Mouse (Mus musculus): ENCODE results near the gene Hamp.
"Not testable (repeated sequence)": the region's sequence is repeated elsewhere in the genome, so short reads cannot be mapped to it uniquely, and the experiment has no call there.

The Hamp gene

DNA sequence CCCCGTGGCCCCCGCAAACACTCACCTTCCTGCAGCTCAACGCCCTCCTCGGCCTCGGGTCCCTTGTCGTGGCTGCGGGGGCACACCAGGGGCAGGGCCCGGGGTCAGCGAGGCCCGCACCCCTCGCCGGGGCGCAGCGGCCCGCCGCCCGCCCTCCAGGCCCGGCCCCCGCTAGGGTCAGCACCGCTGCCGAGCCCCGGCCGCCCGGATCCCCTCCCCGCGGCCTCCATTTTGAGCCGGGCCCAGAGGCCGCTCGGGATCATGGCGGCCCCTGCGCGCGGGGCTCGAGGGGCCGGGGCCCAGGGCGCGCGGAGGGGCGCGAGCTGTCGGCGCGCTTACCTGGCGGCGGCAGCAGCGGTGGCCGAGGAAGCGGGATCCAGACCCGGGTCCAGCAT is 12.5 kb upstream of the Hamp start:
- DNase-seq (ENCODE audit: low spot score in 2 of 2) = no peak

DNA sequence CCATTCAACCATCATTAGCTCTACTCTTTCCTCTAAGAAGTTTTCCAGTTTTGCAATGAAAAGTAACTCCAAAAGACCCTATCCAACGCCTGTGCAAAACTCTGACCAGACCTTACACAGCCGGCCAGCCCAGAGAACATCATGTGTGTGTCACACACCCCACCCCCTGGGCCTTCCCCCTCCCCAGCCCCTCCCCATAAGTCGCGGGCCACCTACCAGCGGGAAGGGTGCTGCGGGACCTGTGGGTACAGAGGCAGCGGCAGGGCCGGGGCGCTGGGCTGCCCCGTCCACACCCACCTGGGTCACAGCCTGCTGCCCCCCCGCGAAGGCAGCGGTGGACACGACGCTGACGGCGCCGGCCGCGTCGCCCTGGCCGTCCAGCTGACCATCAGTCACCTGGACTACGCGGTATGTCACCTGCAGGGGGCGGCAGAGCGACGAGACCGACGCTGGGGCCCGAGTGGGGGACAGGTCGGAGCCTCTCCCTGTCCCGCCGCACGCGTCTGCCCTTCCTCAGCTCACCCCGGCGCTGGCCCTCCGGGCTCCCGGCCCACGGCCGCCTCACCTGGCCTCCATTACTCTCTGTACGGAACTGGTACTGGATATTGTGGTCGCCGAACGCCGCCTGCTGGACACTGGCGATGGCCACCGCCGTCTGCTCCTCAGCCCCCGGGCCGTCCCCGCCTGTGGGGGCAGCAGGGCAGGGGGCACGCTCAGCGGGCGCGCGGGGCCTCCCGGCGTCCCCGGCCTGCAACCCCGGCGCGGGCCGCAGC is 11.9 kb upstream of the Hamp start:
- DNase-seq (ENCODE audit: low spot score in 2 of 2) = peak in 1 of 2 experiments; percentile 77

DNA sequence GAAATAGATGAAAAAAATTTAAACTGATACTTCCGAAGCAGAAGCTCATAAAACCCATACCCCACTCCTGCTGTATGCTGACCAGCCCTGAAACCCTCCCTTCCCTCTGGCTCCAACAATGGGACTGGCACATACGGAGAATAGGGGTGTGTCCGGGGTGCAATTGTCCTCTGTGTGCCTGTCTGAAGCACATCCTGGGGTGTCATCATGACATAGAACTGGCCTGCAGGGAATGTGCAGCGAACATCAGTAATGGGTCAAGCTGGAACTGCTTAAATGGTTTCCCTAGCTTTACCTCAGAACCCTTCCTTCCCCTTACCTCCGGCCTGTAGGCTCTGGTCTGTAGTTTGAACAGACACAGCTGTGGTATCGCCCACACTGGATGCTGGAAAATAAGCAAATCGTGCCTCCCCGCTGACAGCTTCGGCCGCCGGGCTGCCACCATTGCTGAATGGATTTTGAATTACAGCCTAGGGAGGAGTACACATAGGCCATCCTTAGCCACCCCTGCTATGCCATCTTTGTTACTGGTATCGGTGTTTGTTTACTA is 11.2 kb upstream of the Hamp start:
- DNase-seq (ENCODE audit: low spot score in 2 of 2) = no peak

DNA sequence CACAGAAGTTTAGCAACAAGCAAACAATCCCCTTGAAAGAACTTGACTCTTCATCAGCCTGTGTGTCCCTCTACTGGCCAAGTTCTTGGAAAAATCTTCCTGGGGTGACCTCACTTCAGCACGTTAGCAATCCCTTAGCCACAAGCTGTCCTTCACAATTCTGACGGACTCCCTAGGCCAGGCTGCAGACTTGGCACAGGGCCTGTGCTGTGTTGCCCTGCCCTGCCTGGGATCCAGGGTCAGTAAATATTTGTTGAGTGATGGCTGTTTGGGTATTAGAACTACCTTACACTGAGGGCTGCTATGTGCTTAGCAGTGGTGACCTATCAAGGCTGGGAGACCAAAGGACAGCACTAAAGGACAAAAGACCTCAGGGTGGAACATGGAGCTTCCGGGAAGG is 10.2 kb upstream of the Hamp start:
- no peak for DNase-seq (ENCODE audit: low spot score in 2 of 2)

DNA sequence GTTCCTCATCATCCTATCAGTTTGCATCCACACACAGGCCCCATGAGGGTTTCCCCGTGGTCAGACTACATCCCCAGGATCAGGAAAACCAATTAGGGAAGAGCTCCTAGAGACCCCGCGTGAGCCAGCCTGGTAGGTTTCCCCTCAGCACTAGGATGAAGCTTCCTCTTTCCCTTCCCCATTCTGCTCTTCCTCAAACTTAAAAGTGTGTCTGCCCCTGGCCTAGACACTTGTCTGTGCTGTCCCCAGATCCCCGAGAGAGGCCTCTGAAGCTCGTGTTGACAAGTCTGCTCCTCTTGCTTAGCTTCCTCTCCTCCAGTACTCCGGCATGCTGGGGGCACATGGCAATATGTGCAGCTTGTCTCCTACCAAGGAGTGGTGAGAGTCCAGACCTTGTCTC is 9.6 kb upstream of the Hamp start:
- no peak for DNase-seq (ENCODE audit: low spot score in 2 of 2)

DNA sequence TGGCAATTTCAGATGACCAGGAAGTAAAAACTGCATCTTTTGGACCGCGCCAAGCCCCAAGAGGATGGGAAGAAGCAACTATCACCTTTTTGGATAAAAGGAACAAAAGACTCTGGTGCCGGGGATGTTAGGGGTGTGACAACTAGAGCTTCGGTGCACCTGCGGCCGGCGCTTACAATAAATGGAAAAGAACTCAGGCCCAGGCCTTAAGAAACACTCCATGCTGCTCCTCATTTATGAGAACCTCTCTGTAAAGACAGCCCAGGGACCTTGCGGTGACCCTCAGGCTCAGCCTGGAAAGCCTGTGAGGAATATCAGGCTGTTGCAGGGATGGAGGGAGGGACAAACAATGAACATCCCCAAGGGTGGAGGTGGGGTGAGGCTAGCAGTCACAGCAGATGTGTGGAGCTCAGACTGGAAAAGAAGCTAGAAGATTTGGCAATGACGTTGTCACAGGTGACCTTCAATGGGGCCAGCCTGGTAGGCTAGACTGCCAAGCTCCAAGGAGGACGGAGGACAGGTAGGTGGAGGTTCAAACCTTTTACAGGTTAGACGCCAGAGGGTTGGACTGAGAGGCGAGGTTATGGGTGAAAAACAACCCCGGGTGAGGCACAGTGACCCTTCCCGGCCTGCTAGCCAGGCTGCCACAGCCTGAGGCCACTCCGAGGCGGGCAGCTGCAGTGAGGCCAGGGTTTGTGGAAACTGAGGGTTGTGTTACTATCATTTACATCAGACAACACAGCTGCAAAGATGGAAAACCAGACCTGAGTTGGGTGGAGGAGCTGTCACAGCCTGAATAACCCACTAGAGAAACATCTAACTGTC is 8.8 kb upstream of the Hamp start:
- no peak for DNase-seq (ENCODE audit: low spot score in 2 of 2)

DNA sequence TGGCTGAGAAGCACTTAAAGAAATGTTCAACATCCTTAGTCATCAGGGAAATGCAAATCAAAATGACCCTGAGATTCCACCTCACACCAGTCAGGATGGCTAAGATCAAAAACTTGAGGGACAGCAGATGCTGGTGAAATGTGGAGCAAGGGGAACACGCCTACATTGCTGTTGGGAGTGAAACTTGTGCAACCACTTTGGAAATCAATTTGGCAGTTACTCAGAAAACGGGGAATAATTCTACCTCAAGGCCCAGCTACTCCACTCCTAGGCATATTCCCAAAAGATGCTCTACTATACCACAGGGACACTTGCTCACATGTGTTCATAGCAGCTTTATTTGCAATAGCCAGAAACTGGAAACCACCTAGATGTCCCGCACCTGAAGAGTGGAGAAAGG is 6.1 kb upstream of the Hamp start:
- not testable (repeated sequence) for DNase-seq (ENCODE audit: low spot score in 2 of 2)

DNA sequence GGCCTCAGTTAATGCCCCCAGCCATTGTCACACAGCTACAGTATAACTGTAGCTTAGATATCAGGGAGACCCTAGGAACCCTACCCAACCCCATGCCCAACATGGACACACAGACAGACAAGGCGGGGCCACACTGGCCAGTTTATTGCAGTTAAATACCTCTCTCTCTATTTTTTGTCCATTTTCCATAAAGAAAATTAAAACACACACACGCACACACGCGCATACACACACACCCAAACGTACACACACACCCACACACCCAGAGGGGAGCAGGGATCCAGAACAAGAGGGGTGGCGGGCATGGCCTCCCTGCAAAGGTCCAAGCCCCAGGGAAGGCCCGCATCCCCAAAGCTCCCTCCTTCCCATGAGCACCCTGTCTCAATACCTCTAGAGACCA is 2.0 kb upstream of the Hamp start:
- no peak for DNase-seq (ENCODE audit: low spot score in 2 of 2)

DNA sequence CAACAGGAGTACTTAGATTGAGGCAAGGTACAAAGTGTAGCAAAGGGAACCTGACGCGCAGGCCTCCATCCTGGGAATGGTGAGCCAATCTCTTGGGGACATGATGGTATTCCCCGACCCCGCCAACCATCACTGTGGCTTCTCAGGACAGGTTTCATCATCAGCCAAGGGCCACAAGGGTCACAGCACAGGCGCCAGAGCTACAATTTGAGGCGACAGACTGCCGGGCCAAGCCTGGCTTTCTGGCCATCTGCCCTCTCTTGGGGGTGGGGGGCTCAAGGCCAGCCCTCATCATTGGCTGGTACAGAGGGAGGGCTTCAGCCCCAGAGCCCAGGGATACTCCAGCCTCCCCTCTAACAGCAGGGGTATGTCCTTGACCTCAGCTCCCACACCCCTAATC is 1.6 kb upstream of the Hamp start:
- DNase-seq (ENCODE audit: low spot score in 2 of 2) = not testable (repeated sequence)

DNA sequence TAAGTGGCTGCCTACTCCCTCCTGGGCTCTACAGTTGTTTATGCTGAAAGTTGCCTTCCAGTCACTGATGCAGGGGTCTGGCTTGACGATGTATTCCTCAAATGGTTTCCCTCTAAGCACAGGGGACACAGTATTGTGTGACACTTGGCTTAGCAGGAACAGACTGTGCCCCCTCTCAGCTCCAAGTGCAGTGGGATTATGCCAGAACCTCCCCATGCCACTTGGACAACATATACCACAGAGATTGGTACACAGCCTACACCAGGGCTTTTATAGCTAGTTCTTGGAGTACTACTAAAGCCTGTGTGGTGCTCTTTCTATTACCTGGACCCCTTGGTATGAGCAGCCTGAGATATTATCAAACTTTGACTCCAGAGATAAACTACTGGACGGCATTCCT is 874 bp upstream of the Hamp start:
- DNase-seq (ENCODE audit: low spot score in 2 of 2) = not testable (repeated sequence)

DNA sequence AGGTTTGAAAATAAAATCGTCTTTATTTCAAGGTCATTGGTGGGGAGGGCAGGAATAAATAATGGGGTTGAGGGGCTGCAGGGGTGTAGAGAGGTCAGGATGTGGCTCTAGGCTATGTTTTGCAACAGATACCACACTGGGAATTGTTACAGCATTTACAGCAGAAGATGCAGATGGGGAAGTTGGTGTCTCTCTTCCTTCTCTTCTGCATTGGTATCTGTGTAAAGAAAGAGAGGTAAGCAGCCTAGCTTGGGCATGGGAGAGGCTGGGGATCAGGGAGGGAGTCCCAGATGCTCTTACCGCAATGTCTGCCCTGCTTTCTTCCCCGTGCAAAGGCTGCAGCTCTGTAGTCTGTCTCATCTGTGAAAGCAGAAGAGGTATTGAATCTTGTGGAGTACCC is 1.5 kb downstream of the Hamp start:
- not testable (repeated sequence) for DNase-seq (ENCODE audit: low spot score in 2 of 2)

DNA sequence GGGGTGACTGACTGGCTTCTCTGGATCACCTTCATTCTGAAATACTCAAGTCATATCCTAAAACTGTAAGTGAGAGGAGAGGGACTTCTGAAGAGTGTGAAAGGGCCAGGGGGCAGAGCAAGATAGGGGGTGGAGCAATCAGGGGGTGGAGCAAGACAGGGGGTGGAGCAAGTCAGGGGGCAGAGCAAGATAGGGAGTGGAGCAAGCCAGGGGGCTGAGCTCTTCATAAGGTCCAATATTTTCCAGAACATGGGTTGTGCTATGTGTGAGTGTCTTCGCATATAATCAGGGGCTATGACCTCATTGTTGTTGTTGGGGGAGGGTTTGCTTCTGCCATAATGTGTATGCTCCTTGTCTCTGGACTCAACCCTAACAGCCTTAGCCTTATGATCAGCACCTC is 3.8 kb downstream of the Hamp start:
- DNase-seq (ENCODE audit: low spot score in 2 of 2) = not testable (repeated sequence)

DNA sequence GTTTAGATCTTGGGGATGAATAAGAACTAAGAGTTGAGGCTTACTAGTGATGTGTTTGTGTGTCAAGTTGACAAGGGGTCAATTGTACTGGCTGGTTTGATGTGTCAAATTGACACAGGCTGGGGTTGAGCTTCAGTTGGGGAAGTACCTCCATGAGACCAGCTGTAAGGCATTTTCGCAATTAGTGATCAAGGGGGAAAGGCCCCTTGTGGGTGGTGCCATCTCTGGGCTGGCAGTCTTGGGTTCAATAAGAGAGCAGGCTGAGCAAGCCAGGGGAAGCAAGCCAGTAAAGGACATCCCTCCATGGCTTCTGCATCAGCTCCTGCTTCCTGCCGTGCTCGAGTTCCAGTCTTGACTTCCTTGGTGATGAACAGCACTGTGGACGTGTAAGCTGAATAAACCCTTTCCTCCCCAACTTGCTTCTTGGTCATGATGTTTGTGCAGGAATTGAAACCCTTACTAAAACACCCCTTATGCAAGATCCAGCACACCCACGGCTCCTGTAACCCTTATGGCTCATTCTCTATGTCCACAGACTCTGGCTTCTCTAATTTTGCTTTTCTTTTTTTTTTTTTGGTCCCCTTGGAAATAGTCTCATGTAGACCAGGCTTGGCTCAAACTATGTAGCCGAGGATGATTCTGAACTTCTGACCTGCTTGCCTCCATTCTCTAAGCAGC is 8.3 kb downstream of the Hamp start:
- DNase-seq (ENCODE audit: low spot score in 2 of 2) = not testable (repeated sequence)

DNA sequence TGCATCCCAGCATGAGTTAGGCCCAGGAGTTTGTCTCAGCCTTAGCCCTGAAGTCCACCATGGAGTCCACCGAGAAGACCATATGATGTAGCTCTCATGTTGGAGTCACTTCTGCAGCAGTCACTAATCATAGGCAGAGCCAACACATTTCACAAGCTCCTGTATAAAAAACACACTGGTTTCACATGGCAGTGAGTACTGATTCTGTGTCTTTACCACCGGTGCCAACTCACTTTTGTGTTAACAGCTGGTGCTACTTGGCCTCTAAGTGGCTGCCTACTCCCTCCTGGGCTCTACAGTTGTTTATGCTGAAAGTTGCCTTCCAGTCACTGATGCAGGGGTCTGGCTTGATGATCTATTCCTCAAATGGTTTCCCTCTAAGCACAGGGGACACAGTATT is 19.3 kb downstream of the Hamp start, which contains the start of gene Hamp2:
Gene Hamp2 (minus strand): TSS at position 101 of the 400 bp plus-strand sequence.
- DNase-seq (ENCODE audit: low spot score in 2 of 2) = not testable (repeated sequence)

DNA sequence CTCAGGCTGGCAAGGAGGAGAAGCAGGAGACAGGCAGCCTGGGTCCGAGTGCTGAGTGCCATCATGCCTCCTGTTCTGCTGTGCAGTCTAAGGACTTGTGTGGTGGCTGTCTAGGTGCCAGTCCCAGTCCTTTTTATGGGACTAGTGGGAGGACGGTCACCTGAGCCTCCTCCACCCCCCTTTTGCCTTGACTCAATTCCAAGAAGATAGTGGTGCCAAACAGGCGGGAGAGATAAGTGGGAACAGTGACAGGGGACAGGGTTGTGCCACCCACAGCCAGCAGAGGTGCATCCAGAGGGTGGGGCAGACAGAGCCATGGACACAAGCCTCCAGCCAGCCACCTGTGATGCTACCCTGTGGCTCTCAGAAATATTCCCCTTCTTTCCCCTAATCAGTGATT is 19.8 kb downstream of the Hamp start:
- DNase-seq (ENCODE audit: low spot score in 2 of 2) = no peak

DNA sequence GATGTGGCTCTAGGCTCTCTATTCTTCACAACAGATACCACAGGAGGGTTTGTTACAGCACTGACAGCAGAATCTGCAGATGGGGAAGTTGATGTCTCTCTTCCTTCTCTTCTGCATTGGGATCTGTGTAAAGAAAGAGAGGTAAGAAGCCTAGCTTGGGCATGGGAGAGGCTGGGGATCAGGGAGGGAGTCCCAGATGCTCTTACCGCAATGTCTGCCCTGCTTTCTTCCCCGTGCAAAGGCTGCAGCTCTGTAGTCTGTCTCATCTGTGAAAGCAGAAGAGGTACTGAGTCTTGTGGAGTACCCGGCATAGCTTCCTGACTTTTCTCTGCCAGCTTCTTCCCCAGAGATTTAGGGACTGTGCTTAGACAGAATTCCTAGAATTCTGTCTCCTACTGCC is 21.3 kb downstream of the Hamp start:
- DNase-seq (ENCODE audit: low spot score in 2 of 2) = not testable (repeated sequence)

DNA sequence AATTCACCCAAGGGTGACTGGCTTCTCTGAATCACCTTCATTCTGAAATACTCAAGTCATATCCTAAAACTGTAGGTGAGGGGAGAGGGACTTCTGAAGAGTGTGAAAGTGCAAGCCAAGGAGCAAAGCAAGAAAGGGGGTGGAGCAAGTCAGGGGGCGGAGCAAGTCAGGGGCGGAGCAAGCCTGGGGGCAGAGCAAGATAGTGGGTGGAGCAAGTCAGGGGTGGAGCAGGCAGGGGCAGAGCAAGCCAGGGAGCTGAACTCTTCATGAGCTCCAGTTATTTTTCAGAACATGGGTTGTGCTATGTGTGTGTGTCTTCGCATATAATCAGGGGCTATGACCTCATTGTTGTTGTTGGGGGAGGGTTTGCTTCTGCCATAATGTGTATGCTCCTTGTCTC is 23.6 kb downstream of the Hamp start:
- no peak for DNase-seq (ENCODE audit: low spot score in 2 of 2)

DNA sequence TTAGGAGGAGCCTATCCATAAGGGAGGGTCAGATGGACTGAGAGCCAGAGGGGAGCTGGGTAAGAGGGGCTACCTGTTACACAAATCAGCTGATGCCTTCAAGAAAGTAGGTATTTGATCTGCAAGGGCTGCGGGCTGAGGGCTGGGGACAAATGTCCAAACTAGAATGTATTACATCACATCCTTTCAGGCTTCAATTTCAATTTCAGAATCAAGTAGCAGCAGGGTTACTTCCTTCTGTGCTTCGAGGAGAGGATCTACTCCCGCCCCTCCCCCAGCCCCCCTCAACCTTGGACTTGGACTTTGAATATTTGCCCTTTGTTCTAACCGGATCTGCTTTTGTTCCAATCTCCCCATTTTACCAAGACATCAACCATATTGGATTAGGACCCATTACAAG is 26.6 kb downstream of the Hamp start:
- DNase-seq (ENCODE audit: low spot score in 2 of 2) = no peak

DNA sequence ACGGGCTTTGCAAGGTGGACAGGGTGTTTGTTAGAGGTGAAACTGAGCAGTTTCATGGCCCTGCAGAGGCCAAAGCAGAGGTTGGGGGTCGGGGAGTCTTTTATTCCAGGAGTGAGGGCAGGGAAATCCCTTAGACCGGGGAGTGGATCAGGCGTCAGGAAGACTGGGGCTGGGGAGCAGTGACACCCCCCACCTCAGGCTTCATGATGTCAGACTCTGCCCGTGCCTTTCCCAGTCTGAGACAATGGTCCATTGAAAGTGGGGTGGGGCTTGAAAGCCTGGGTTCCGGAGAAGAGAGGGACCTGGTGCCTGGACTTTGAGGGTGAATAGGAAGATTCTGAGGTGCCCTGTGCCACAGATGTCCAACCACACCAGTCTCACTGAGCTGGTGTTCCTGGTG is 27.1 kb downstream of the Hamp start:
- DNase-seq (ENCODE audit: low spot score in 2 of 2) = peak in 1 of 2 experiments; percentile 31

DNA sequence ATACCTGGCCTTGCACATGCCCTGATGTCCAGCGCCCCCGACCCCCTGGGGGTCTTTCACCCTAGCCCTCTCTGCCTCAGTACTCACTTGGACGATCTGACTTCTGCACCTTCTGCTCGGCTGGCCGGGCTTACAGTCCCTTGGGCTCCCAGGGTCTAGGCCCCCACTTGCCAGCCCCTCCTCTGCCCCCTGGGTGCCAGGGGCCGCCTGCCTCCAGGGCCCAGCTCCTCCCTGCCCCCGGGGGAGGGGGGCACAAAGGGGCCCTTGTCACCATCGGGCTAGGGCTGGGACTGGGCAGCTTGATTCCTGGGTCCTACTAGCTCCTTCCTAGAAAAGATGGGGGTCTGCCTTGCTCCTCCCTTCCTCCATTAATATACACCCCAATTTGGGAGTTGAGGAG is 29.1 kb downstream of the Hamp start, which contains the start of gene Mag:
Gene Mag (minus strand): TSS at position 142 of the 400 bp plus-strand sequence.
- peak in 1 of 2 experiments; percentile 48 for DNase-seq (ENCODE audit: low spot score in 2 of 2)

DNA sequence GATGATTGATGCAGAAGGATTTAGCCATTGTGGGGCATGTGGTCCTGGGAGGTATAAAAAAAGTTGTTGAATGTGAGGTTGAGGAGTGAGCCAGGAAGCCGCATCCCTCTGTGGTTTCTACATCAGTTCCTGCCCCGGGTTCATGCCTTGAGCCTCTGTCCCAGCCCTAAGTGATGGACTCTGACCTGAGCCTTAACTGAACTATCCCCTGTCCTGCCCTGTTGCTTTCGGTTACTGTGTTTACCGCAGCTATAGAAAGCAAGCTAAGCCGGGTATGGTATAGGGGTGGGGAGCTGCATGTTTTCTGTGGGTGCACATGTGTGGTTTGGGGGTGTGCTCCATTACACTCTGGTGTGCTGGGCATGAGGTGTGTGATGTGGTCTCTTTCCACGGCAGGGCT is 34.1 kb downstream of the Hamp start:
- DNase-seq (ENCODE audit: low spot score in 2 of 2) = no peak

DNA sequence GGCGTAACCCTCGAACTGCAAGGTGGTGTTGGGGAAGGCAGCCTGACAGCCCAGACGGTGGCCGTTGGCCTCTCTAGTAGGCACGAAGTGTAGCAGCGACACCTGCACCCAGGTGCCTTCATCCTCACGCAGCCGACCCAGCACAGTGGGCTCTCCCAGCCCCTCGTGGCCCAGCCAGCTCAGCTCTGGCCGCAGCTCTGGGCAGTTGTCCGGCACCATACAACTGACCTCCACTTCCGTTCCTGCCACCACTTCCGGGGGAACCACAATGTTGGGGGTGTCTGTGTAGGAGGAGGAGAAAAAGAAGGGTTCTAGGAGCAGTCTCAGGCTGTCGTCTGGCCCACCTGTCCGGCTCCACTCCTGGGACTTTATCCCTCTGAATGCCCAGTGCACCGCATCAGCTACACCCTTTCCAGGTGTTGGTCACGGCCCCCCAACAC is 34.8 kb downstream of the Hamp start:
- DNase-seq (ENCODE audit: low spot score in 2 of 2) = no peak

All from left cerebral cortex, adult 9 months (tissue).